Mouse (Mus musculus): Measurements from ENCODE around the gene Pnldc1. TPM values are rescaled to one million over a fixed set of nuclear protein-coding genes. Genes with fewer than 3 reads are reported as not detected.

The Pnldc1 gene
- total RNA-seq, 2 experiments from 2014 or later: 1.3 to 2.8 TPM

- no peak for DNase-seq (ENCODE audit: low spot score in 2 of 2)
Measured at GRCm38 (mm10) chr17:12859006-12859520, 51.0 kb downstream of the Pnldc1 start.

- no peak for DNase-seq (ENCODE audit: low spot score in 2 of 2)
Measured at GRCm38 (mm10) chr17:12858072-12858471, 52.0 kb downstream of the Pnldc1 start.

- DNase-seq (ENCODE audit: low spot score in 2 of 2): no peak
Measured at GRCm38 (mm10) chr17:12857395-12857794, 52.6 kb downstream of the Pnldc1 start.

GRCm38 (mm10) chr17:12854386-12854785 is 55.6 kb downstream of the Pnldc1 start:
- DNase-seq (ENCODE audit: low spot score in 2 of 2): no peak

DNA sequence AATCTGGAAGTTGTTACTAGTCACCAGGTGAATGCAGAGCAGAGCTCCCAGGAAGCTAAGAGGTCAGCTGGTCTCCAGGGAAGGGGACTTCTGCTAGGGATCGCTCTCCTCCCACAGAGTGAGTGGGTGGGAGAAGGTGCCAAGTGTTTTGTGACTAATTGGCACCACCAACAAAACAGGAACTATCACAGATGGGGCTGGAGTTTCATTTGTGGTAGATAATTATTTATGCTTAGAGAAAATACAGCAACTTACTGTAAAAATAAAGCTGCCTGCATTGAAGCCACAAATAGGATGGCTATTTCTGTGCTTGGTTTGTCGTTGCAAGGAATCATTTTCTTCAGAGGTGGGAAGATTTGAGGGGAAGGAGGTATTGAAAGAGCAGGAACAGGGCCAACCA is 56.2 kb downstream of the Pnldc1 start:
- DNase-seq (ENCODE audit: low spot score in 2 of 2): no peak

DNA sequence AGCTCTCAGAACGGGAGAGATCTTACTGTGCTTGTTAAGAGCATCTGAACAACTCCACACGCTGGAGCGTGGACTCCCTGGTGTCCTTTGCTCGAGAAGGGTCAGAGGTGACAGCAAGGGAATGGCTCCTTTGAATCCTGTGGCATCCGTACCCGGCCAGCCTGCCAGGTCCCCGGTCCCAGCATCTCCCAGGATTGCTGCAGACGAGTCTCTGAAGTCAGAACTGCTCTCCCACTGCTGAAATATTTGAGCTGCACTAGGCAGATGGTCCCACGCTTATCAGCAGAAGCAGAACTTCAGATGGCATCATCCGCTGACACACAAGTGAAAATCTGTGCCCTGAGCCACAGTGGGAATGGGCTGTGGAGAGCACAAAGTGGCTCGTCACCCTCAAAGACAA is 58.3 kb downstream of the Pnldc1 start:
- peak; percentile 55 to 63 for DNase-seq (ENCODE audit: low spot score in 2 of 2)

GRCm38 (mm10) chr17:12849778-12850382 is 60.1 kb downstream of the Pnldc1 start:
- peak; percentile 41 to 47 for DNase-seq (ENCODE audit: low spot score in 2 of 2)

DNA sequence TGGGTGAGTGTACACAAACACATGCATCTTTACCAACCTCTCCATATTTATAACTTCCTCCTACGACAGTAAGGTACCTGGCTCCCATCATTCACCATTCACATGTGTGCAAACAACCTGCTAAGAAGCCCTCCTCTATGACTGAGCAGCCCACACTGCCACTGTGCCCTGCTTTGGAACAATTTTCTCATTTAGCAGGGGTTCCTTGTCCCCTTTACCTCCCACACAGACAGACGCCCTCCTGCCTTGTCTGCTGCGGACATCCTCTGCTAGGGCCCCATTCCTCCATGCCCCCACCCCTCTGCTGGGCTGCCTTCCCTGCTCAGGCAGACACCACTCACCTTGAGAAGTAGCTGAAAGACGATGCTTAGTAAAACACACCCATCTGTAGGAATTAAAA is 62.3 kb downstream of the Pnldc1 start:
- no peak for DNase-seq (ENCODE audit: low spot score in 2 of 2)

DNA sequence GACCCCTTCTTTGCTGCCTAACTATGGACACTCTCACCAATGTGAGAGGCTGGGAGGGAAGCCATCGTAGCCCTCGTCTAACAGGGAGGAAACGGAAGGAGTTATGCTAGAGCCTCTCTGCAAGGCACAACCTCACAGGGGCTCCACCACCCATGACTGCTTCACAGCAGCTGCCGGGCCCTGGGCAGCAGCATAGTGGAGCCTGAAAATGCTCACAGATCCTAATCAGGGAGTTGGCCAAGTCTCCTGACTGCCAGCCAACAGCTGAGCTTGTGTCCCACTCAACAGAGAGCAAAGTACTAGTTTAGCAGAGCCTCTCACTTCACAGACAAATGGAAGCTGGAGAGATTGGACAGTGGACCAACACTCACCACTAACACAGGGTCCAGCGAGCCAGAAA is 63.6 kb downstream of the Pnldc1 start:
- peak; percentile 64 to 70 for DNase-seq (ENCODE audit: low spot score in 2 of 2)

DNA sequence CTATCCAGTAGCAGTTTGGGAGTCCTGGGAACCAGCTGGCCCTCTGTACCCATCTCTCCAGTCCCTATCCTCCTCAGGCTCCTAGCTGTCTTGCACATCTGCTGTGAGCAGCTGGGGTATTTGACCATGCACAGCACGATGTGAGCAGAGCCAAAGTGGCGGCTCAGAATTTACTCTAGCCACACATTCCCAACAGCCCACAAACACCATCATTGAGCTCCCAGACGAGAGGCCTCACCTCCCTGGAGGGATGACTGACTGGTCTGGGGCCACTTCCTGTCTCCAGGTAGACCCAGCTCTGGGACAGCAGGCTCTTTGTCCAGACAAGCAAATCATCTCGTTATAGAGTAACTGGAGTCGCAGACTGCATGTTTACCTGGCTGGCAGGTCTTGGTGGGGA is 64.2 kb downstream of the Pnldc1 start:
- DNase-seq (ENCODE audit: low spot score in 2 of 2): no peak

- no peak for DNase-seq (ENCODE audit: low spot score in 2 of 2)
Measured at GRCm38 (mm10) chr17:12844540-12844939, 65.5 kb downstream of the Pnldc1 start.

DNA sequence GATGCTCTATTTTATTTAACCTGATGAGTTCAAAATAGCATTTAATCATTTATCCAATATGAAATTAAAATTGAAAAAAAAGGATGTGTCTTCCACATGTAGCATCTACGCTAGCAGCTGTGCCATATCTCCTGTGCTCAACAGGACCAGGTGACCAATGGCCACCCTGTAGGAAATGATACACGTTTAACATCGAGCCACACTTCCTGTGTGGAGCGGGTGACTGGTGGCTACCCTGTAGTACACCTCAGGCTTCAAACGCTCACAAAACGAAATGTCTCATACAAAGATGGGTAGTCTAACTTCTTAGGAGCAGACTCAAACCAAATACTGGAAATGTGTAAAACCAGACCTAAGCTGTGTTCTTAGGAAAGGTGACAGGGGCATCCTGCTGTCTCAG is 66.2 kb downstream of the Pnldc1 start:
- DNase-seq (ENCODE audit: low spot score in 2 of 2): no peak

- DNase-seq (ENCODE audit: low spot score in 2 of 2): peak; percentile 57 to 64
Measured at GRCm38 (mm10) chr17:12839475-12840267, 70.4 kb downstream of the Pnldc1 start.

Small RNA genes within 50 kb of the gene (microRNA-seq; reads per million reads assigned to microRNA genes)
- 0 reads per million in 2 experiments for gene Gm24085

Other genes starting within 250 kb of the Pnldc1 start
- 1 to 10 TPM in 1 of 2 experiments, not detected in 1; 1.9 TPM for gene Slc22a1, start 234.4 kb downstream of the Pnldc1 start, total RNA-seq (2021)
- 10 to 100 TPM; 25.5 to 27.7 TPM for gene Igf2r, start 140.6 kb downstream of the Pnldc1 start, total RNA-seq (2021)
- 10 to 100 TPM; 31.6 to 34.5 TPM for gene Mas1, start 42.1 kb downstream of the Pnldc1 start, total RNA-seq (2021)
- not detected for gene Mrgprh, start 34.2 kb downstream of the Pnldc1 start, total RNA-seq (2021)
- gene Tcp1, start 5.5 kb upstream of the Pnldc1 start, total RNA-seq (2021): 100 to 1,000 TPM; 224 to 239 TPM
- gene Mrpl18, start 6.1 kb upstream of the Pnldc1 start, total RNA-seq (2021): 10 to 100 TPM; 54.4 to 62.4 TPM
- gene Acat3, start 30.4 kb upstream of the Pnldc1 start, total RNA-seq (2021): 1 to 10 TPM; 2.3 to 4.4 TPM
- gene Acat2, start 50.5 kb upstream of the Pnldc1 start, total RNA-seq (2021): 100 to 1,000 TPM; 101 to 110 TPM
- 10 to 100 TPM; 64.5 to 66.4 TPM for gene Wtap, start 83.9 kb upstream of the Pnldc1 start, total RNA-seq (2021)
- 100 to 1,000 TPM; 211 to 236 TPM for gene Sod2, start 96.6 kb upstream of the Pnldc1 start, total RNA-seq (2021)
- under 1 TPM; 0.41 to 0.65 TPM for gene Gpr31b, start 142.1 kb upstream of the Pnldc1 start, total RNA-seq (2021)
- gene Tcp10b, start 150.9 kb upstream of the Pnldc1 start, total RNA-seq (2021): under 1 TPM; 0.34 to 0.47 TPM
- not detected for gene Unc93a, start 221.6 kb upstream of the Pnldc1 start, total RNA-seq (2021)

Data from layer of hippocampus, postnatal 10 days (tissue).